ENCODE assay signal across 8 mouse cellular contexts in genomic region chr15:102224992-102225617, GRCm38 (mm10). TPM values are rescaled to one million over a fixed set of nuclear protein-coding genes. Genes with fewer than 3 reads are reported as not detected.
DNase-seq lines count a peak whose midpoint lies in the region; ATAC-seq lines count a peak whose summit lies in the region.

No protein-coding gene starts in this region.

- H3K36me3 ChIP-seq in heart, embryonic 14.5 days (ENCODE audit: control insufficient read depth, insufficient read depth, low read length) = no peaks in the 10 kb centered on the region
- H3K36me3 ChIP-seq in midbrain, embryonic 11.5 days (ENCODE audit: control insufficient read depth, insufficient read depth, low read length) = no peaks in the 10 kb centered on the region

- DNase-seq in heart, postnatal 10 days = no peak
- peak; percentile 90 for DNase-seq in induced T-regulatory cell, adult 2 months (ENCODE audit: low read depth)
- peak; percentile 94 for DNase-seq in midbrain, embryonic 11.5 days (ENCODE audit: low spot score, missing footprints)
- peak; percentile 65 to 80 for DNase-seq in thymus, adult 18-20 months
- DNase-seq in gastrocnemius, adult 8-10 months (ENCODE audit: low spot score in 2 of 2) = no peak
- no peak for DNase-seq in layer of hippocampus, adult 8-10 months (ENCODE audit: low spot score in 2 of 2)

- ATAC-seq in heart, embryonic 14.5 days (ENCODE audit: insufficient number of reproducible peaks, insufficient read depth, low FRiP score, low read depth) = no peak
- peak; percentile 88 for ATAC-seq in common myeloid progenitor, adult 5-6 weeks (replicated peaks; ENCODE audit: low read depth, poor library complexity, severe bottlenecking)
- ATAC-seq in midbrain, embryonic 11.5 days (ENCODE audit: low FRiP score) = no peak

- H3K4me1 ChIP-seq in heart, embryonic 14.5 days (ENCODE audit: control insufficient read depth in 2 of 2, insufficient read depth in 2 of 2, low read length in 2 of 2) = peaks cover 6% of the 10 kb centered on the region in 2 experiments; a peak in 3 of 4 replicates
- no peaks in the 10 kb centered on the region; the same call in 1 of the 2 replicates for H3K4me1 ChIP-seq in midbrain, embryonic 11.5 days (ENCODE audit: control insufficient read depth, insufficient read depth, low read length)

- peak overlapping the region; percentile 77 for H3K4me2 ChIP-seq in heart, embryonic 14.5 days (ENCODE audit: low read length)
- H3K4me2 ChIP-seq in midbrain, embryonic 11.5 days = peak overlapping the region; percentile 68

- H3K9ac ChIP-seq in heart, embryonic 14.5 days (ENCODE audit: low read length) = peak overlapping the region; percentile 70
- H3K9ac ChIP-seq in midbrain, embryonic 11.5 days (ENCODE audit: low read length) = peak overlapping the region; percentile 2

- no peak overlapping the region for H3K27ac ChIP-seq in heart, embryonic 14.5 days (replicated peaks in 1 of 2; ENCODE audit: control insufficient read depth in 1 of 2, insufficient read depth in 1 of 2, low read depth in 2 of 2, low read length in 2 of 2)
- no peak overlapping the region for H3K27ac ChIP-seq in midbrain, embryonic 11.5 days (ENCODE audit: low read depth, low read length)

- H3K27me3 ChIP-seq in heart, embryonic 14.5 days (ENCODE audit: control insufficient read depth, insufficient read depth, low read length) = peaks cover 18% of the 10 kb centered on the region
- peaks cover 18% of the 10 kb centered on the region for H3K27me3 ChIP-seq in midbrain, embryonic 11.5 days (ENCODE audit: control insufficient read depth, insufficient read depth, low read length)

- H3K9me3 ChIP-seq in heart, embryonic 14.5 days (ENCODE audit: control insufficient read depth, low read length) = no peaks in the 10 kb centered on the region
- no peaks in the 10 kb centered on the region for H3K9me3 ChIP-seq in midbrain, embryonic 11.5 days (ENCODE audit: control insufficient read depth, low read length)

- WGBS in heart, embryonic 14.5 days = 13% methylated on average over 21 of the region's 21 CpGs
- 20% methylated on average over 21 of the region's 21 CpGs for WGBS in midbrain, embryonic 11.5 days

- peak overlapping the region; percentile 34 to 42 for H3K4me3 ChIP-seq in heart, embryonic 14.5 days (ENCODE audit: control insufficient read depth in 1 of 2, insufficient read depth in 1 of 2, low read depth in 1 of 2, low read length in 2 of 2)
- peak overlapping the region; percentile 32 for H3K4me3 ChIP-seq in midbrain, embryonic 11.5 days (ENCODE audit: low read depth, low read length)

- intact Hi-C loops in heart, postnatal 10 days (cut with DNase I) = loop anchor here (1.0 to 5.0 kb wide), 4 partner anchors 20 to 108 kb away; partner anchors contain the start of gene Csad

RNA-seq across cellular contexts. Expression of gene Itgb7, which starts 6.6 kb away (rescaled TPM):
- 0.65 and 1.4 TPM in 2 replicates for polyA plus RNA-seq in heart, embryonic 14.5 days (2014; fragmentation: Nextera tagmentation; extraction: Ambion mirVana)
- 1 to 10 TPM; 1.9 to 2.0 TPM for total RNA-seq in heart, postnatal 10 days (2021)
- 81.3 and 108 TPM in 2 replicates for total RNA-seq in common myeloid progenitor, adult 5-6 weeks (2017)
- 0.15 and 0.55 TPM in 2 replicates for polyA plus RNA-seq in midbrain, embryonic 11.5 days (2014; fragmentation: Nextera tagmentation; extraction: Ambion mirVana)
- 1 to 10 TPM in 2 of 4 experiments, under 1 TPM in 2; 0.34 to 1.8 (median 1.0) TPM for total RNA-seq in gastrocnemius, adult 8-10 months (2022)
- 1 to 10 TPM in 3 of 4 experiments, under 1 TPM in 1; 0.97 to 3.3 (median 1.7) TPM for total RNA-seq in layer of hippocampus, adult 8-10 months (2022)

RNA-seq across cellular contexts. Expression of gene Csad, which starts 20.6 kb away (rescaled TPM):
- 35.1 and 36.4 TPM in 2 replicates for polyA plus RNA-seq in heart, embryonic 14.5 days (2014; fragmentation: Nextera tagmentation; extraction: Ambion mirVana)
- total RNA-seq in heart, postnatal 10 days (2021) = 10 to 100 TPM; 25.6 to 33.8 TPM
- total RNA-seq in common myeloid progenitor, adult 5-6 weeks (2017) = 7.0 and 27.8 TPM in 2 replicates
- polyA plus RNA-seq in midbrain, embryonic 11.5 days (2014; fragmentation: Nextera tagmentation; extraction: Ambion mirVana) = 21.9 and 25.9 TPM in 2 replicates
- 1 to 10 TPM; 5.6 to 8.5 (median 7.6) TPM for total RNA-seq in gastrocnemius, adult 8-10 months (2022)
- total RNA-seq in layer of hippocampus, adult 8-10 months (2022) = 10 to 100 TPM; 32.4 to 41.6 (median 35.8) TPM

RNA-seq across cellular contexts. Expression of gene Zfp740, which starts 22.1 kb away (rescaled TPM):
- 27.1 and 28.4 TPM in 2 replicates for polyA plus RNA-seq in heart, embryonic 14.5 days (2014; fragmentation: Nextera tagmentation; extraction: Ambion mirVana)
- total RNA-seq in heart, postnatal 10 days (2021) = 10 to 100 TPM; 48.2 to 48.3 TPM
- total RNA-seq in common myeloid progenitor, adult 5-6 weeks (2017) = 33.7 and 35.4 TPM in 2 replicates
- 58.9 and 61.1 TPM in 2 replicates for polyA plus RNA-seq in midbrain, embryonic 11.5 days (2014; fragmentation: Nextera tagmentation; extraction: Ambion mirVana)
- 10 to 100 TPM; 25.6 to 28.1 (median 26.8) TPM for total RNA-seq in gastrocnemius, adult 8-10 months (2022)
- total RNA-seq in layer of hippocampus, adult 8-10 months (2022) = 10 to 100 TPM; 74.5 to 85.4 (median 79.0) TPM

RNA-seq across cellular contexts. Expression of gene Rarg, which starts 32.2 kb away (rescaled TPM):
- 6.7 and 7.6 TPM in 2 replicates for polyA plus RNA-seq in heart, embryonic 14.5 days (2014; fragmentation: Nextera tagmentation; extraction: Ambion mirVana)
- total RNA-seq in heart, postnatal 10 days (2021) = 10 to 100 TPM; 23.2 to 27.2 TPM
- total RNA-seq in common myeloid progenitor, adult 5-6 weeks (2017) = 1.2 and 3.9 TPM in 2 replicates
- polyA plus RNA-seq in midbrain, embryonic 11.5 days (2014; fragmentation: Nextera tagmentation; extraction: Ambion mirVana) = 10.1 and 10.5 TPM in 2 replicates
- total RNA-seq in gastrocnemius, adult 8-10 months (2022) = 1 to 10 TPM; 4.4 to 9.8 (median 8.4) TPM
- 10 to 100 TPM; 14.5 to 20.7 (median 16.5) TPM for total RNA-seq in layer of hippocampus, adult 8-10 months (2022)

RNA-seq across cellular contexts. Expression of gene Gm9918, which starts 45.3 kb away (rescaled TPM):
- polyA plus RNA-seq in heart, embryonic 14.5 days (2014; fragmentation: Nextera tagmentation; extraction: Ambion mirVana) = 0.15 TPM in 1 of 2 replicates, not detected in the other
- total RNA-seq in heart, postnatal 10 days (2021) = not detected
- not detected in 2 replicates for total RNA-seq in common myeloid progenitor, adult 5-6 weeks (2017)
- 0.15 and 0.23 TPM in 2 replicates for polyA plus RNA-seq in midbrain, embryonic 11.5 days (2014; fragmentation: Nextera tagmentation; extraction: Ambion mirVana)
- total RNA-seq in gastrocnemius, adult 8-10 months (2022) = not detected
- total RNA-seq in layer of hippocampus, adult 8-10 months (2022) = under 1 TPM in 1 of 4 experiments, not detected in 3; 0.16 TPM

Comparison
In these comparisons a context has a peak if more than half of its experiments do, and no peak if none do; other contexts are left out.
1. DNase-seq: peak in induced T-regulatory cell, adult 2 months (single experiment), midbrain, embryonic 11.5 days (single experiment) and thymus, adult 18-20 months (2 of 2); none in heart, postnatal 10 days (0 of 2), gastrocnemius, adult 8-10 months (0 of 2) and layer of hippocampus, adult 8-10 months (0 of 2).
2. RNA of gene Itgb7, which starts 6.6 kb away (total RNA-seq): 81.3 to 108 TPM in common myeloid progenitor, adult 5-6 weeks; 0.97 to 3.3 TPM in layer of hippocampus, adult 8-10 months, 1.9 to 2.0 TPM in heart, postnatal 10 days and 0.34 to 1.8 TPM in gastrocnemius, adult 8-10 months; every median in the first group is over 10 times any median in the second.